12 mouse cellular contexts compared by ENCODE assay signal in genomic region chr8:70682692-70683091, GRCm38 (mm10). TPM values are rescaled to one million over a fixed set of nuclear protein-coding genes. Genes with fewer than 3 reads are reported as not detected.
DNase-seq lines count a peak whose midpoint lies in the region; ATAC-seq and TF ChIP-seq lines count a peak whose summit lies in the region.
"Had no signal": no experiment of that assay in that cellular context is flagged by ENCODE, and none has a peak within 500 bp of the region (broad histone marks: within the 10 kb centered on the region; RNA-seq: fewer than 3 reads in every experiment).

No protein-coding gene starts in this region.

- H3K27ac ChIP-seq in heart, embryonic 10.5 days, result peak overlapping the region; percentile 90
- H3K27ac ChIP-seq in lung, embryonic 16.5 days (ENCODE audit: low read length), result 0 out of 2 replicates have a peak overlapping the region, but pooled peaks have one; percentile 36
- no peak overlapping the region for H3K27ac ChIP-seq in hindbrain, embryonic 14.5 days
- peak overlapping the region; percentile 33; the same call in 1 of the 2 replicates for H3K27ac ChIP-seq in small intestine, adult 2 months (ENCODE audit: insufficient read depth, low read depth, low read length)

- H3K4me1 ChIP-seq in heart, embryonic 10.5 days, result peaks cover 23% of the 10 kb centered on the region
- H3K4me1 ChIP-seq in lung, embryonic 16.5 days (replicated peaks; ENCODE audit: control insufficient read depth, insufficient read depth, low read length), result peaks cover 14% of the 10 kb centered on the region
- H3K4me1 ChIP-seq in hindbrain, embryonic 14.5 days (replicated peaks; ENCODE audit: control insufficient read depth, insufficient read depth, low read length), result 0 out of 2 replicates have a peak, but pooled peaks cover 3% of the 10 kb centered on the region
- H3K4me1 ChIP-seq in small intestine, adult 2 months (ENCODE audit: control insufficient read depth, insufficient read depth, insufficient read length, low read length), result peaks cover 47% of the 10 kb centered on the region

- 68% methylated on average over 3 of the region's 3 CpGs for WGBS in heart, embryonic 10.5 days
- WGBS in lung, embryonic 16.5 days, result 58% methylated on average over 3 of the region's 3 CpGs
- WGBS in hindbrain, embryonic 14.5 days, result 63% methylated on average over 3 of the region's 3 CpGs
- 68% methylated on average over 3 of the region's 3 CpGs for WGBS in small intestine, adult 2 months

- peaks cover 28% of the 10 kb centered on the region for H3K36me3 ChIP-seq in heart, embryonic 10.5 days
- H3K36me3 ChIP-seq in lung, embryonic 16.5 days (ENCODE audit: control insufficient read depth, insufficient read depth, low read length), result peaks cover 2% of the 10 kb centered on the region
- peaks cover 12% of the 10 kb centered on the region for H3K36me3 ChIP-seq in hindbrain, embryonic 14.5 days (replicated peaks; ENCODE audit: control insufficient read depth, insufficient read depth)
- H3K36me3 ChIP-seq in small intestine, adult 2 months (ENCODE audit: control insufficient read depth, insufficient read depth, low read length), result peaks cover 3% of the 10 kb centered on the region; the same call in 1 of the 2 replicates

- no peak overlapping the region; the same call in 1 of the 2 replicates for H3K4me2 ChIP-seq in lung, embryonic 16.5 days (ENCODE audit: low read depth, low read length)
- H3K4me2 ChIP-seq in hindbrain, embryonic 14.5 days (replicated peaks), result 0 out of 2 replicates have a peak overlapping the region, but pooled peaks have one; percentile 10

- DNase-seq in heart, embryonic 10.5 days (ENCODE audit: low spot score), result no peak
- no peak for DNase-seq in heart, postnatal 10 days
- no peak for DNase-seq in lung, postnatal 10 days
- no peak for DNase-seq in hindbrain, embryonic 14.5 days (ENCODE audit: low spot score)
- DNase-seq in cerebellum, postnatal 14 days, result no peak
- no peak for DNase-seq in adrenal gland, postnatal 25 days
- DNase-seq: spleen, adult 18-20 months had no signal

- no peaks in the 10 kb centered on the region for H3K9me3 ChIP-seq in heart, embryonic 10.5 days
- H3K9me3 ChIP-seq in lung, embryonic 16.5 days (ENCODE audit: control insufficient read depth, low read length), result no peaks in the 10 kb centered on the region
- no peaks in the 10 kb centered on the region for H3K9me3 ChIP-seq in hindbrain, embryonic 14.5 days (ENCODE audit: control insufficient read depth, low read length)

- TF ChIP-seq CTCF in small intestine, adult 2 months (IDR thresholded peaks at IDR 0.05; ENCODE audit: extremely low read depth, insufficient read length, insufficient replicate concordance, low read depth, low read length), result no peak

- peak overlapping the region; percentile 61 for H3K9ac ChIP-seq in lung, embryonic 16.5 days (ENCODE audit: low read length)
- H3K9ac ChIP-seq in hindbrain, embryonic 14.5 days, result no peak overlapping the region

- intact Hi-C loops in heart, postnatal 10 days (cut with DNase I), result no loop called here

- no peaks in the 10 kb centered on the region for H3K27me3 ChIP-seq in heart, embryonic 10.5 days (ENCODE audit: insufficient read depth, poor library complexity, severe bottlenecking)
- no peaks in the 10 kb centered on the region for H3K27me3 ChIP-seq in lung, embryonic 16.5 days (ENCODE audit: control insufficient read depth, insufficient read depth, low read depth, low read length)
- no peaks in the 10 kb centered on the region for H3K27me3 ChIP-seq in hindbrain, embryonic 14.5 days (ENCODE audit: control insufficient read depth, insufficient read depth, low read length)
- H3K27me3 ChIP-seq in small intestine, adult 2 months (ENCODE audit: control insufficient read depth, insufficient read depth, low read length), result no peaks in the 10 kb centered on the region

- H3K4me3 ChIP-seq in heart, embryonic 10.5 days, result peak overlapping the region; percentile 40
- no peak overlapping the region for H3K4me3 ChIP-seq in lung, embryonic 16.5 days (ENCODE audit: low read length)
- H3K4me3 ChIP-seq in hindbrain, embryonic 14.5 days (replicated peaks; ENCODE audit: low read length), result no peak overlapping the region
- H3K4me3 ChIP-seq in small intestine, adult 2 months (ENCODE audit: low read depth, low read length), result no peak overlapping the region

- peak; percentile 2; the same call in 1 of the 2 replicates for ATAC-seq in lung, embryonic 16.5 days (ENCODE audit: low read depth)
- ATAC-seq in hindbrain, embryonic 14.5 days (ENCODE audit: low FRiP score), result no peak
- ATAC-seq: CD4-positive, CD25-positive, alpha-beta regulatory T cell, adult 4 months had no signal

- TF ChIP-seq POLR2A in small intestine, adult 2 months (IDR thresholded peaks at IDR 0.05; ENCODE audit: low read depth, low read length), result no peak

RNA-seq across cellular contexts. Expression of gene Lsm4, which starts 9.6 kb away (rescaled TPM):
- 344 and 410 TPM in 2 replicates for polyA plus RNA-seq in heart, embryonic 10.5 days (2016; fragmentation: Nextera tagmentation; extraction: Ambion mirVana)
- 10 to 100 TPM; 82.8 to 94.1 TPM for total RNA-seq in heart, postnatal 10 days (2021)
- polyA plus RNA-seq in lung, embryonic 16.5 days (2015; fragmentation: Nextera tagmentation; extraction: Ambion mirVana), result 197 and 214 TPM in 2 replicates
- 180 and 197 TPM in 2 replicates for polyA plus RNA-seq in hindbrain, embryonic 14.5 days (2014; fragmentation: Nextera tagmentation; extraction: Ambion mirVana)
- 109 and 152 TPM in 2 replicates for polyA plus RNA-seq in small intestine, adult 2 months (2012; rRNA removed)
- total RNA-seq in adrenal gland, postnatal 25 days (2021), result 66.1 and 86.8 TPM in 2 replicates

RNA-seq across cellular contexts. Expression of gene Jund, which starts 16.1 kb away (rescaled TPM):
- polyA plus RNA-seq in heart, embryonic 10.5 days (2016; fragmentation: Nextera tagmentation; extraction: Ambion mirVana), result 76.3 and 116 TPM in 2 replicates
- total RNA-seq in heart, postnatal 10 days (2021), result 100 to 1,000 TPM; 178 to 214 TPM
- polyA plus RNA-seq in lung, embryonic 16.5 days (2015; fragmentation: Nextera tagmentation; extraction: Ambion mirVana), result 26.2 and 28.8 TPM in 2 replicates
- polyA plus RNA-seq in hindbrain, embryonic 14.5 days (2014; fragmentation: Nextera tagmentation; extraction: Ambion mirVana), result 128 and 144 TPM in 2 replicates
- 419 and 1,098 TPM in 2 replicates for polyA plus RNA-seq in small intestine, adult 2 months (2012; rRNA removed)
- 191 and 217 TPM in 2 replicates for total RNA-seq in adrenal gland, postnatal 25 days (2021)

RNA-seq across cellular contexts. Expression of gene Iqcn, which starts 20.6 kb away (rescaled TPM):
- polyA plus RNA-seq in heart, embryonic 10.5 days (2016; fragmentation: Nextera tagmentation; extraction: Ambion mirVana), result not detected in 2 replicates
- total RNA-seq in heart, postnatal 10 days (2021), result under 1 TPM in 1 of 2 experiments, not detected in 1; 0.07 TPM
- polyA plus RNA-seq in lung, embryonic 16.5 days (2015; fragmentation: Nextera tagmentation; extraction: Ambion mirVana), result not detected in 2 replicates
- polyA plus RNA-seq in hindbrain, embryonic 14.5 days (2014; fragmentation: Nextera tagmentation; extraction: Ambion mirVana), result 0.07 and 0.15 TPM in 2 replicates
- 0.03 and 0.05 TPM in 2 replicates for polyA plus RNA-seq in small intestine, adult 2 months (2012; rRNA removed)
- 0.15 and 0.19 TPM in 2 replicates for total RNA-seq in adrenal gland, postnatal 25 days (2021)
- total RNA-seq: gastrocnemius, postnatal 25 days had no signal

RNA-seq across cellular contexts. Expression of gene Pgpep1, which starts 22.5 kb away (rescaled TPM):
- polyA plus RNA-seq in heart, embryonic 10.5 days (2016; fragmentation: Nextera tagmentation; extraction: Ambion mirVana), result 38.0 and 42.0 TPM in 2 replicates
- total RNA-seq in heart, postnatal 10 days (2021), result 10 to 100 TPM; 39.6 to 42.9 TPM
- 43.6 and 46.7 TPM in 2 replicates for polyA plus RNA-seq in lung, embryonic 16.5 days (2015; fragmentation: Nextera tagmentation; extraction: Ambion mirVana)
- 74.0 and 89.3 TPM in 2 replicates for polyA plus RNA-seq in hindbrain, embryonic 14.5 days (2014; fragmentation: Nextera tagmentation; extraction: Ambion mirVana)
- polyA plus RNA-seq in small intestine, adult 2 months (2012; rRNA removed), result 49.5 and 129 TPM in 2 replicates
- total RNA-seq in adrenal gland, postnatal 25 days (2021), result 98.1 and 129 TPM in 2 replicates

RNA-seq across cellular contexts. Expression of gene Gm3336, which starts 35.7 kb away (rescaled TPM):
- not detected in 2 replicates for polyA plus RNA-seq in heart, embryonic 10.5 days (2016; fragmentation: Nextera tagmentation; extraction: Ambion mirVana)
- not detected for total RNA-seq in heart, postnatal 10 days (2021)
- polyA plus RNA-seq in lung, embryonic 16.5 days (2015; fragmentation: Nextera tagmentation; extraction: Ambion mirVana), result 0.26 TPM in 1 of 2 replicates, not detected in the other
- not detected in 2 replicates for polyA plus RNA-seq in hindbrain, embryonic 14.5 days (2014; fragmentation: Nextera tagmentation; extraction: Ambion mirVana)
- polyA plus RNA-seq in small intestine, adult 2 months (2012; rRNA removed), result 42.0 and 73.6 TPM in 2 replicates
- not detected in 2 replicates for total RNA-seq in adrenal gland, postnatal 25 days (2021)
- total RNA-seq: gastrocnemius, postnatal 25 days; midbrain, postnatal 0 days had no signal
- polyA plus RNA-seq: CD4-positive, CD25-positive, alpha-beta regulatory T cell, adult 4 months; midbrain, postnatal 0 days had no signal
